Mouse (Mus musculus) hematopoietic stem cell, adult 5-6 weeks (primary cell): ENCODE measurements at regions not wholly inside any gene's neighbourhood (a gene's known extent, or its start where the extent isn't known, plus 50 kb on each side); places are given as distances from the start of the nearest gene placed in this dataset.

Experiments
- ATAC-seq, 2 experiments: fragments of 125-278 bp in 1 of 2; replicated peaks in 1 of 2; 2 replicates each; pipeline ENCODE4 v1.8.0; 2016 to 2017; ENCODE audit warnings: inconsistent platforms in 2 of 2, mild to moderate bottlenecking in 2 of 2, moderate number of reproducible peaks in 2 of 2, low read depth in 1 of 2, moderate TSS enrichment in 1 of 2; ENCODE audit not compliant: low FRiP score in 2 of 2, poor library complexity in 2 of 2, severe bottlenecking in 2 of 2, insufficient read depth in 1 of 2, low TSS enrichment in 1 of 2

DNA sequence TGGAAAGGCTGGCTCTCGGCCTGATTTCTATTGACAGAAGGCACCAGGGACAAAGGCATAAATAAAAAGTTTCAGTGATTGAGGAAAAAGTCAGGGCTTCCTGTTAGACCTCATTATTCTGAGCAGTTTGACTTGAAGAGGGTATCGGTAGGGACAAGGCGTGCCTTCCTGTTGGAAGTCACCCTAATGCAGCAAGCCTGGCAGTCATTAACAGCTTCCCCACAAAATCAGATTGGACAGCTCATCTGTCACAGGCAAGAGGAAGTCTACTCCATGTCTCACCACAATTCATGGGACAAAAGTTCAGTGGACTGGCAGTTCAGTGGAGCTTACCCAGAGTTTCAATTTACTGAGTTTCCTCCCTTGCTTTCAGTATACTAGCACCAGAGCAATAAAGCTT lies 715.5 kb downstream of the Fam181b start:
- no peak for ATAC-seq

DNA sequence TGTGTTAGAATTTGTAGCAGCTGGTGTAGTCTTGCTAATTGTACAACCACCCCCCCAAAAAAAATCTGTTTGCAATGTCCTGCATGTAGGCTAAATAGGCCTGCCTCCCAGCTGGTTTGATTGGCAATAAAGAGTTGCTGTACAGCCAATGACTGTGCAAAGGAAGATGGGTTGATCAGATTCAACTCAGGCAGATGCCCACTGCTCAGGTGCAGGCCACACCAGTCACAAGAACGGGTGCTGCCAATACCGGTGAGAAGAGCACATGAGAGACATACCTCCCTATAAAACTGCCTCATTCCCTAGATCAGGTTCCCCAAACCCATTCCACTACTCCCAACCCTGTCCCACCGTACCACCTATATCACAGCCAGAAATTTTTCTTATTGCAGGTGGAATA lies 756.0 kb downstream of the Fam181b start:
- ATAC-seq: no peak

DNA sequence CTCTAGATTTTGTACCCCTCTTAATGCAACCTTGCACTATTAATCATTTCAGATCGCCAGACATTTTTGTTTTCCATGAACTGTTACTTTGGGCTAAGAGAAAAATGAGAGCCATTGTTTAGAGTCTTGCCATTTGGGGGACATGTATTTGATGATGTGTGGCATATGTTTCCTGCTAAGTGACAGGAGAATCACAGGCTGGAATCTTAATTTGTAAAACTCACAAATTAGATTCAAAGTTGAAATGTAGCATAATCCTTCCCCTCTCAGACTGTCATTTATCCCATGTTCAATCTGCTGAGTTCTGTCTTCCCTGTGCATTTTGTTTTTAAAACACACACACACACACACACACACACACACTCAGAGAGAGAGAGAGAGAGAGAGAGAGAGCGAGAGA lies 756.5 kb downstream of the Fam181b start:
- no peak for ATAC-seq

DNA sequence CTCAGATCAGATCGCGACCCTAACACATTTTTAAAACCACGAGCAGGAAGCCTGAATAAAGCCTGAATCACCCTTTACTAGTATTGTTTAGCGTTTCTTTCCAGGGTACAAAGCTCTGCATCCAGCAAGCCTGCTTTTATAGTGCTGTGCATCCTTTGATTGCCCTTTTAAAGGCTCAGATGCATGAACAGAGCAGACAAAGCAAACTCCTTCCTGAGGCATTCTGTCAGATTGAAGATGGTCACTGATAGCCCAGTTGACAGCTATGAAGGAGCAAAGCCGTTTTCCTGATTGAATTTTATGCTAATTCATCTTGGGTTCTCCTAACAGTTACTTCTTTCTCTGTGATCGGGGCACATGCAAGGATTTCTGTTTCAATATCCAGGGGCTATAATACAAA lies 775.4 kb downstream of the Fam181b start:
- no peak for ATAC-seq

DNA sequence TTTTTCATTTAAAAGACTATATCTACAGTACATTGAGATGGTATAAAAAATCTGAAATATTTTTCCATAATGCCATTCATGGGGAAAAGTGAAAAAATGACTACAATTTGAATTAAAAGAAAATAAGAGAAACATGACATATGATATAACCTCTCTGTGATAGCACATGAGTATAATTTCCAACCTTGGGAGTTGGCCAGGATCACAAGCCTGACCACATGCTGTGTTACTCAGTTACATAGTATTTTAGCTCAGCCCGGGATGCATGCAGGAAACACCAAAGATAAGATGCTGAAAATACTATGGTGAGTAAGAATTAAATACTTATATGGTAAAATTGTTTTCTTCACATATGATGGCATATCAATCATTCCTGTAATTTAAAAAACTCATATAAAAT lies 814.0 kb downstream of the Fam181b start:
- ATAC-seq: no peak

DNA sequence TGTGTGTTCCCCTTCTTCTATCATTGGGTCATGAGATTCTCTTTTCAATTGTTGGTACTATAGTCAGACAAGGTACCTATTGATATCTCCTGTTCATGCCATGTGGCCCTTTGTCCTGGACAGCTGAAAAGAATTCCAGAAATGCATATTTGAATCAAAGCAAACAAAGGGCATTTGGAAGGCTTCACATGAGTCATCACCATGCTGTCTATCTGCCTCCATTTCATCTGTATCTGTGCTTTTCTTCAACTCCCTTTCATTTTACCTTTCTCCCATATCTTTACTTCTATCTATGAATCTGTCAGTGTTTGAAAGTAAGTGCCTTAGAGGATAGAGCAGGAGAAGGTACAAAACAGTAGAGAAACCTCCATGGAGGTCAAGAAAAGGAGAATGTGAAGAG lies 817.3 kb downstream of the Fam181b start:
- no peak for ATAC-seq

DNA sequence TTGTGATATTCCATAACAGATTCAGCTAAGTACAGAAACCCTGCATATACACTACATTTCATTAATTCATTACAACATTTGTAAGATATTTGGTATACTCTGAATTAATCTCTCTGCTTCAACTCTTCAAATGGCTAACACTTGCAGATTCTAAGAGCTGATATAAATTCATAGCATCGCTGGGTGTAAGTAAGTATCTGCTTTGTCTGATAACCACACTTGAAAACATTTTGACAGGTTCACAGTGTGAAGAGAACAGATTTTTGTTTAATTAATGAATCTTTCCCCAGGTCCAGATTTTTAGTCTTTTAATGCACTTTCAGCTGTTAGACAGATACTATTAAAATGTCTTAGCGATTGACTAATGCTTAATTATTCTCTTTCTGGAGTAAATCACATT lies 823.1 kb downstream of the Fam181b start:
- no peak for ATAC-seq

DNA sequence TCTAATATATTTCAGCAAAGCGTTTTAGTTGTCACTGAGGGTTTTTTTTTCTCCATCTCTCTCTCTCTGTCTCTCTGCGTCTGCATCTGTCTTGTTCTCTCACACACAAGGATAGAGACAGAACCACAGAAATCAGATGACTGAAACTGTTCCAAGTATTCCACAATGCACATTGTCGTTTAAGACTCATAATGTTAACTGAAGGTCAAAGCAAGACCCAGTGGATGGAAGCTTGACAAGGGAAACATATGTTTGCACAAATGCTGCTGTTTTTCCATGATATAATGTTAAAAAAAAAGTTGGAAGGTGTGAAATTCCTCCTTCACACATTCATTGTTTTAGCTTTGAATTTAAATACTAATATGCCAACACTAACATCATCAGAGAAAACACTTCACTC lies 857.3 kb downstream of the Fam181b start:
- no peak for ATAC-seq

DNA sequence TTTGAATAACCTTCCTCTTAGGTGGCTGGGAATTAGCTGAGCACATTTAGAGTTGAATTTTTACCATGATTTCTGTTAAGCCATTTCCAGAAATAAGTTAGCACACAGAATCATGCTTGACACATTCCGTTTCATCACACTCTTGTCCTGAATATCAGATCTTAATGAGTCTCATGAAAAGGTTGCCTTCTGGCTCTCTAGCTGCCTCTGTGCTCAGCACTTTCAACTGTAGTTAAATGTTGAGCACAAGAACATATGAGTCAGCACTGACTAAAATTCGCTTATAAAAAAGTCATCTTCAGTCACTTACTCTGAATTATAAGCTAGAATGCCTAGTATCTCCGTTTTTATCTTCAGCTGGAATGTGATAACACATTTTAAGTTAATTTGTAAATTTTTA lies 902.4 kb downstream of the Fam181b start:
- no peak for ATAC-seq

DNA sequence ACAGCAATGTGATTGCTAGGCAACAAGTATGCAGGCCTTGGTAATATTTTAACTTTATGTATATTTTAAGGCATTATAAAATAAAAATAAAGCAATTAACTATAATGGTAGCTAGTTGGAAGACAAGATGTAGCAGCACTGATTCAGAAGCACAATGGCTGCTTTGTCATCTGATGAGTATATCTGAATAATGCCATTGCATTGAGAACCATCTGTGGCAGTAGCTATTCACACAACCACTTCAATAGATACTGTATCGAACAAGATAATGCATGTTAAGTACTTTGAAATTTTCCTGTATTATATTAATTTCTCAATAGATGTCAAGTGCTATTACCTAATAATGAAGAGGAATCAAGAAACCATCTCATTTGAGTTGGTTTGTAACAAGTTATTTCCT lies 923.1 kb downstream of the Fam181b start:
- ATAC-seq: no peak

DNA sequence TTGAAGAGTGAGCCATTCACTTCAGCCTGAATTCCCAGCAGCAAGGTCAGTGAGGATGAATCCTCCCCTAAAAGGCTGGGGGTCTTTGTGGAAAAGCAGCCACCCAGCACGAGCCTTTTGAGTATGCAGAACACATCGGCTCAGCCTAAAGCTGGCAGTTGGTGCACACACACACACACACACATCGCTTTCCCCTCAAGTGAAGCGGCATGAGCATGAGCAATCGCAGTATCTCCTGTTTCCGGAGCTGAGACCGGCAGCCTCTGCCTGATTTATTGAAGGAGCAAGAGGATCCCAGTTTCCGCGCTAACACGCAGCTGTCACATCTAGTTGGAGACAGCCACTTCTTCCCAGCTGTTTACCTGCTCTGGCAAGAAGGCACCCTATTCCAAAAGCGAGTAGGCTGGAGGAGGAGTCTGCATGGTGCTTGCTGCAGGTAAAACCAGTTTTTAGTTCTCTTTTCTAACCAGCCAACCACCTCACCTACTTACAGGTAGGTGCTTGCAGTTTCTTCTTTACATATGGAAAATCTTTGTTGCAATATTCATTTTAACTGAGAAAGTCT lies 962.9 kb downstream of the Fam181b start:
- no peak for ATAC-seq

DNA sequence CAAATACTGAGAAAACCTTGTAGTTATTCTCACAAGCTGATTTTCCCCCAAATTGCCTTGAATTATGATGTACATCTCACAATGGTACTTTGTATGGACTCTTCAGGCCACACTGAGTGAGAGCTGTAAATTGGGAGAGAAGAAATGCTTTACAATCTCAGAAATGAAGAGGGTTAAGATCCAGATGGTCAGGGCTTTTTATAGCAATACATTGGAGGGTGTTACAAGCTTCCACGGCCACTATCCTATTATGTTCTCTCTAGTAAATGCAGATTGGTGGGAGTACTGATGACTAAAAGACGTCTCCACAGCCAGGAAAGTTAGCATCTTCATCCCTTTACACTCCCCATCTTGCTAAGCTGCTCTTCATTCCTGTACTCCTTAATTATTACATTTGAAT lies 965.8 kb downstream of the Fam181b start:
- ATAC-seq: no peak

DNA sequence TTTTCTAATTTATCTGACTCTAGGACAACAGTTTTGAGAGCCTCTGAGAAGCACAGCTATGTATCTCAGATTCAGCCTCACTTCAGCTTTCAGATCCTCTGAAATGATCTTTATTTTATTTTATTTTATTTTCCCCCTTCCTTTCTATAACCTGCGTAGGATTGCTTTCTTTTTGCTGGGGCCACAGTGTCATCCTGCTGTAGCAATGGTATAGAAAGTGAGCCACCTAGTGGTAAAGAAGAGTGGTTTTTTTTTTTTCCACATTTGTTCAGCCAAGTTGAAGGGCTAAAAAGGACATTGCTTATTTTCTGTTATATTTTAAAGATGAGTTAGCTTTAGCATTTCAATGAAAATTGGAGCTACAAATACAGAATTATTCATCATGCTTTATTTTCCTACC lies 966.4 kb downstream of the Fam181b start:
- peak; percentile 72 to 76; a peak in 3 of 4 replicates for ATAC-seq

DNA sequence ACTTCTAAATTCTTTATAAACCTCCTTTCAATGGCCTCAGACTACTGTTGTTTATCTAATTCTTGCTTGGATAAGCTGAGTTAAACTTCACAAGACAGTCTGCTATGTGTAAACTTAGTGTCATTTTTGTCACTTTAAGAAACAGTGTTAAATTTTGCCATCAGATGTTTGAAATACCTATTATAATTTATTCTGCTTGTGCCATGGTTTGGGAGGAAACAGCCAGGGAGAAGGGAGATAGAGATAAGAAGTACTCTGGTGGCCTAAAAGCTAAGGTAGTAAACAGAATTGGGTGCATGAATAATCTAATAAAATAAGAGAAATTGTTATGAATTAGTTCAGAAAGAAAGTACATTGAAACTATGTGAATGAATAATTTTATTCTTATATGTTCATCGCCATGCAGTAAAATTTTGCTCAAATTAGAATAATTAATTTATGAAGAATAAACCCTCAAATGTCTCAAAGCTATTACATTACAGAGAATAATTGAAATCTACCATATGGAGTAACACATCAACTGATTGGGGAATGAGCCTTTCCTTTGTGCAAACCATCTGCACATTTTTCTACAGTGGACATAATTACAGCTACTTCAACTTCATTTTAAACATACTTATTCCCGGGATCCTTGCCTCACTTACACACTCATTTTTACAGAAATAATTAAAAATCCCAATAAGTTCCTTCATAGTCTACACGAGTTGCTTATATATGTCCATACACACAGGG lies 982.3 kb downstream of the Fam181b start:
- no peak for ATAC-seq
